Mouse (Mus musculus) gastrocnemius, postnatal 4 days (tissue): ENCODE data around the gene Ugdh. TPM values are rescaled to one million over a fixed set of nuclear protein-coding genes. Genes with fewer than 3 reads are reported as not detected.
"Not testable (repeated sequence)": the region's sequence is repeated elsewhere in the genome, so short reads cannot be mapped to it uniquely, and the experiment has no call there.

Experiments used
- DNase-seq, 2 experiments: peaks; one replicate each; pipeline ENCODE4 v3.0.0; 2021 to 2022; ENCODE audit warnings: low spot score in 2 of 2, mixed read lengths in 2 of 2
- long read RNA-seq, 2 experiments: library from polyadenylated mRNA; stranded (forward); transcript quantifications; one replicate each; pipeline ENCODE4 v2.0.0; 2021
- total RNA-seq, 2 experiments: library from RNA; stranded (reverse); gene quantifications; 2 replicates each; pipeline ENCODE4 v1.2.3; 2021

Gene Ugdh
- total RNA-seq: 10 to 100 TPM; 40.8 to 41.9 TPM
- long read RNA-seq, experiment 1, transcript Ugdh-201 (12 exons, 2,550 nt): major isoform, 70 of 87 reads
- long read RNA-seq, experiment 1, partial matches to known transcripts: 7 of 87 reads
- long read RNA-seq, experiment 1, other reads (novel, unspliced or antisense): 10 of 87 reads
- long read RNA-seq, experiment 2, full-length matches to known transcripts: 68 of 74 reads
- long read RNA-seq, experiment 2, partial matches to known transcripts: 2 of 74 reads
- long read RNA-seq, experiment 2, other reads (novel, unspliced or antisense): 4 of 74 reads

GRCm38 (mm10) chr5:65435806-65436561, at the start of gene Ugdh:
Gene Ugdh (minus strand): TSS chr5:65435949.
- peak; percentile 94 to 98 for DNase-seq

- DNase-seq: no peak
Measured at GRCm38 (mm10) chr5:65482996-65483395, 47.2 kb upstream of the Ugdh start.

GRCm38 (mm10) chr5:65480511-65480910, 44.8 kb upstream of the Ugdh start:
- DNase-seq: no peak

DNA sequence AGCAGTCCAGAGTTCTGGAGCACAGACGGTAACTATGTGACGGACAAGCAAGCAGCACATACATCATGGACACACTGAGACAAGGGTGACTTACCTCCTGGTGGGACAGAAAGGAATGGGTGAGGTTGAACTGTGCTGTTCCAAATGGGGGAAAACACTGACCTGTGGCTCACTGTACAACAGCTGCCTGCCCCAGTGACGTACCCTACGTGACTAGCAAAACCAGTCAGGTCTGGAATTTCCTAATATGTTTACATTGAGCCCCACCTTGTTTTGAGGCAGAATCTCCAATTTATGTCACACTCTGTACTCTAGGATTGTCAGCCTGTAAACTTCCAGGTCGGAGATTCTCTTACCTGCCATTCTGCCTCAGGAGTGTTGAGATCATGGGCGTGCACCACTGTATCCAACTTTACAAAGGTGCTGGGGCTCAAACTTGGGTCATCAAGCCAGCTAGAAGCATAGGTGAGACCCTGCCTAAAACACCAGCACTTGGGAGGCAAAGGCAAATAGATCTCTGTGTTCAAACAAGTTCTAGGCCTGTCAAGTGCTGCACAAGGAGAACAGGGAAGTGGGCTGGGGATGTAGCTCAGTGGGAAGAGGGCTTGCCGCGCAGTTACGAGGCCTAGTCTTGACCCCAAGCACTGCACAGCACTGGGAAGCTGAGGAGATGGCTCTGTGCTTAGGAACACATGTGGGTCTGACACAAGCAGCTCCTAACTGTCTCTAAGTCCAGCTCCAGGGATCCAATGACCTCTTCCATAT, 44.1 kb upstream of the Ugdh start:
- DNase-seq: no peak

- no peak for DNase-seq
Measured at GRCm38 (mm10) chr5:65478224-65478623, 42.5 kb upstream of the Ugdh start.

GRCm38 (mm10) chr5:65476739-65477138, 41.0 kb upstream of the Ugdh start:
- DNase-seq: not testable (repeated sequence)

GRCm38 (mm10) chr5:65475806-65476205, 40.1 kb upstream of the Ugdh start:
- DNase-seq: no peak

DNA sequence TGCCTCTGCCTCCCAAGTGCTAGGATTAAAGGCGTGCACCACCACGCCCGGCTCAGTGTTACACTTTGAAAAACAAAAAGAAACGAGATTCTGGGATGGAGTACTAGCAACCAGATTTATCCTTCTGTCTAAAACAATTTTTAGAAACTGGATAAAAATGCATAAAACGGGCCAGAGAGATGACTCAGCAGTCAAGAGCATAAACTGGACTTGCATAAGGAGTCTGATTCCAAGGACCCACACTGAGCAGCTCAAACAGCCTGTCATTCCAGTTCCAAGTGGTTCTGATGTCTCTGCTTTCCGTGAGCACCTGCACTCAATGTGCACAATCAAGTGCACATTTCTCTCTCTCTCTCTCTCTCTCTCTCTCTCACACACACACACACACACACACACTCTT, 34.0 kb upstream of the Ugdh start:
- no peak for DNase-seq

- DNase-seq: no peak
Measured at GRCm38 (mm10) chr5:65466911-65467310, 31.2 kb upstream of the Ugdh start.

DNA sequence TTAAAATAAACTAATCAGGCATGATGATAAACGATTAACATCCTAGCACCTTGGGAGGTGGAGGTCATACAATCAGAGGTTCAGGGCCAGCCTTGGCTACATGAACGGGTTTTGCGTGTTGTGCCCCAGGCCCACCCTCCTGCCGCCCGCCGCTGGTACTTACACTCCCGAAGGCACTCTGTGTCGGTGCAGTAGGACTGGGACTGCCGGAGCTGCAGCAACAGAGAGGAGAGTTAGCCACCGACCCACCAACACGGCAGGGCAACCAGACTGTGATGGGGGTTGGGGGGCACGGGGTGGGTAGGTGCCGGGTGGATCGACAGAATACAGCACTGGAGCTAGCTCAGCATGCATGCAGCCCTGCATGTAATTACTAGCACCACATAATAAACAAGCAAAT, 24.6 kb upstream of the Ugdh start:
- no peak for DNase-seq

- DNase-seq: no peak
Measured at GRCm38 (mm10) chr5:65459454-65459853, 23.7 kb upstream of the Ugdh start.

- no peak for DNase-seq
Measured at GRCm38 (mm10) chr5:65457846-65458245, 22.1 kb upstream of the Ugdh start.

- no peak for DNase-seq
Measured at GRCm38 (mm10) chr5:65457086-65457827, 21.5 kb upstream of the Ugdh start.

DNA sequence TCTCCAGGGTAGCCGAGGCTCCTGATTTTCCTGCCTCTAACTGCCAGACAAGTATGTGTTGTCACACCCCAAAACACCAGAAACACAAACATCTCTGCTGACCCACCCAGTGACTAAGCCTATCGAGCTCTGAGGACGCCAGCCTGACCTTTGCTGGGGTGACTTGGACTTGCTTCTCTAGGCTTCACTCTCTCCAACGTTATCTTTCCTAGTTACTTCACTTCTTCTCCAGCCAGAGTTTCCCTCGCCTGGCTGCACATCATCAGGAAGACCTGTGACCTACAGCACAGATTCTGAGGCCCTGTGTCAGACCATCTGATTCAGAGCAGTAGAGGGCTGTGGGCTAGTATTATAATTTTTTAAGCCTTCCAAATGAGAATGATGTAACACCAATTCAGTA, 19.0 kb upstream of the Ugdh start:
- DNase-seq: peak in 1 of 2 experiments; percentile 19

DNA sequence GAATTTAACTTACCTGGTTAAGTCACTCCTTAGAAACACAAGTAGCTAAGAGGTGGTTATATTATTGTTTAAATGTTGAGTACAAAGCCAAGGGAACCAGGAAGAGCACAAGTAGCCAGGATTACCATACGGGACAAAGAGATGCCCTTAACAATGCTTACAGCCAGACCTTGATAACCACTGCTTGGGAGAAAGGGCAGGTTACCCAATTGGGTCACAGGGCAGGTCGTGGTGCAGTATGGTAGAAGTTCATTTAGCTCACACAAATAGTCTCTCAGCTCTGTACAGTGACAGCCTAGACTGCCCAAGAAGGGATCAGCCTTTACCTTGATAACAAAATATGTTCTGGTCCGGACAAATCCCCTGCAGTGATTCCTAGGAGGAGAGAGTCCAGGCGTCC, 13.2 kb upstream of the Ugdh start:
- DNase-seq: no peak

- DNase-seq: no peak
Measured at GRCm38 (mm10) chr5:65447826-65448225, 12.1 kb upstream of the Ugdh start.

DNA sequence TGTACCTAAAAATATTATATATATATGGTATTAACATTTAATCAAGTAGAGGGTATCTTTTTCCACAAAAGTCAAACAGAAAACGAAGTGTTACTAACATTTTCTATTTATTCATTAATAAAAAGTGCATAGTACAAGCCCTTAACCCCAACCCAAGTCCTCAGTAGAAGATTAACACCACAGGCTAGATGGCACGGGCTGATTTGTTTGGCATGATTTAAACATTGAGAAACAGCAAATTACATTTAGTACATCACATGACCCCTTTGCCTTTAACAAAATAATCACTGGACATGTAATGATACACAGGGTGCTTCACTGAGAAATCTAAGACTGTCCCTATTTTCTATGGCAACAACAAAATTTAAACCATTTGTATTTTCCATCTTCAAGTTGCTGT, 11.0 kb upstream of the Ugdh start:
- DNase-seq: no peak

- DNase-seq: no peak
Measured at GRCm38 (mm10) chr5:65444981-65445380, 9.2 kb upstream of the Ugdh start.

- DNase-seq: no peak
Measured at GRCm38 (mm10) chr5:65438041-65438440, 2.3 kb upstream of the Ugdh start.

DNA sequence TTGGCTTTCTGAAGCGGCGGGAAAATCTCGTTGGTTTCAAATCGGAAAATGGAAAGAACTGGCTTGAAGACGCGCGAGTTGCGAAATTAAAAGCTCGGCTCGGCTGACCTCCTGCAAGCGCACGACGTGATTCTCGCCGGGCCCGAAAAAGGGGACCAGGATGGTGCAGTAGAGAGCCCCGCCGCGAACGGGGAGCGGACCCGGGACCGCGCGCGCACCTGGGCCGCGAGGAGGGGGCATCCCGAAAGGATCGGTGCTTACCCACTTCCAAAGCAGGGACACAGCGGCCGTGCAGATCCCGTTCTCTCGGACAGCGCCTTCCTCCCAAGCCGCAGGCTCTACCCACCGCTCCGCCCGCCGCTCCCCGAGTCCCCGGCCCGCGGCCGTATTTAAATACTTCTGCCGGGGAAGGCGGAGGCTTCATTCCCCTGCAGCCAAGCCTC, 365 bp downstream of the Ugdh start:
- DNase-seq: no peak
